Mouse (Mus musculus) bone marrow macrophage, adult 2 months (primary cell): ENCODE measurements around the gene Ssbp3. TPM values are rescaled to one million over a fixed set of nuclear protein-coding genes. Genes with fewer than 3 reads are reported as not detected.

ENCODE experiments used
- H3K27ac ChIP-seq: 2 replicates; pipeline ENCODE4 v1.5.1; 2012; ENCODE audit warnings: low read depth, low read length; ENCODE audit not compliant: insufficient read depth
- H3K4me1 ChIP-seq: 2 replicates; pipeline ENCODE4 v1.6.1; 2012; ENCODE audit warnings: low read length; ENCODE audit not compliant: control insufficient read depth, insufficient read depth
- H3K4me3 ChIP-seq: 2 replicates; pipeline ENCODE4 v1.5.1; 2012; ENCODE audit warnings: mild to moderate bottlenecking, low read length, moderate library complexity; ENCODE audit not compliant: insufficient read depth
- CTCF ChIP-seq: IDR thresholded peaks from 2 replicates; pipeline ENCODE4 v1.5.1; 2012; ENCODE audit warnings: low read depth, mild to moderate bottlenecking, low read length, moderate library complexity
- POLR2A ChIP-seq: IDR thresholded peaks from 2 replicates; pipeline ENCODE4 v1.6.1; 2012; ENCODE audit warnings: mild to moderate bottlenecking, low read depth, low read length, borderline replicate concordance
- polyA plus RNA-seq: library from polyadenylated mRNA; stranded (reverse); fragments of >200 nt; gene quantifications from 2 replicates; pipeline ENCODE4 v1.2.4, GENCODE M21; 2012; ENCODE audit not compliant: missing spikeins, insufficient read depth, insufficient read length

The Ssbp3 gene
- polyA plus RNA-seq = 34.8 and 39.3 TPM in 2 replicates

GRCm38 (mm10) chr4:106910201-106911172, at the start of gene Ssbp3:
Gene Ssbp3 (plus strand): TSS chr4:106910701.
- no peak; the same call in 1 of the 2 replicates for TF ChIP-seq CTCF
- peak within 1 kb of the TSS; percentile 85 for H3K27ac ChIP-seq
- peak within 1 kb of the TSS; percentile 84 for H3K4me3 ChIP-seq
- H3K4me1 ChIP-seq = peaks cover 27% of the 10 kb centered on the region

- Histone ChIP-seq H3K4me1 (peaks cover 19% of the 10 kb centered on the region), H3K27ac (no peak overlapping the region), H3K4me3 (no peak overlapping the region)
- TF ChIP-seq POLR2A (no peak), CTCF (no peak)
Observed at GRCm38 (mm10) chr4:106861871-106862270, 48.6 kb upstream of the Ssbp3 start.

DNA sequence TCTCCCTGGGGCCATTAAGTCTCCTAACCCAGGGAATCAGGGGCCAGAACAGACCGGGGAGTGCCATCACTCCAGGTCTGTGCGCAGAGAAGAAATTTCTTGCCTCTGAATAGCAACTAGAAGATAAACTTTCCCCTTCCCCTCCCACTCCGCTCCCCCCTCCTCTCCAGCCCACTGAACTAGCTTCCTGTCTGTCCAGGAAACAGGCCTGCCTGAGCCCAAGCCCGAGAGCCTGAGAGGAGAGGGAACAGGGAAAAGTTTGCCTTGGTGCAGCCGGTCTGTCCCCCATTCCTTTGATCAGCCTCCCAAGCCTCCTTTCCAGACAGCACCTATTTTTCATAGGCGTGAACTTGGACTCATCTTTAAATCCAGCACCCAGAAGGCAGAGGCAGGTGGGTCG, 48.2 kb upstream of the Ssbp3 start:
- Histone ChIP-seq H3K4me1 (peaks cover 19% of the 10 kb centered on the region), H3K4me3 (no peak overlapping the region), H3K27ac (no peak overlapping the region)
- no peak for TF ChIP-seq POLR2A

GRCm38 (mm10) chr4:106862767-106863370, 47.6 kb upstream of the Ssbp3 start:
- TF ChIP-seq CTCF (no peak), POLR2A (no peak)
- Histone ChIP-seq H3K27ac (no peak overlapping the region), H3K4me1 (peaks cover 19% of the 10 kb centered on the region), H3K4me3 (no peak overlapping the region)

DNA sequence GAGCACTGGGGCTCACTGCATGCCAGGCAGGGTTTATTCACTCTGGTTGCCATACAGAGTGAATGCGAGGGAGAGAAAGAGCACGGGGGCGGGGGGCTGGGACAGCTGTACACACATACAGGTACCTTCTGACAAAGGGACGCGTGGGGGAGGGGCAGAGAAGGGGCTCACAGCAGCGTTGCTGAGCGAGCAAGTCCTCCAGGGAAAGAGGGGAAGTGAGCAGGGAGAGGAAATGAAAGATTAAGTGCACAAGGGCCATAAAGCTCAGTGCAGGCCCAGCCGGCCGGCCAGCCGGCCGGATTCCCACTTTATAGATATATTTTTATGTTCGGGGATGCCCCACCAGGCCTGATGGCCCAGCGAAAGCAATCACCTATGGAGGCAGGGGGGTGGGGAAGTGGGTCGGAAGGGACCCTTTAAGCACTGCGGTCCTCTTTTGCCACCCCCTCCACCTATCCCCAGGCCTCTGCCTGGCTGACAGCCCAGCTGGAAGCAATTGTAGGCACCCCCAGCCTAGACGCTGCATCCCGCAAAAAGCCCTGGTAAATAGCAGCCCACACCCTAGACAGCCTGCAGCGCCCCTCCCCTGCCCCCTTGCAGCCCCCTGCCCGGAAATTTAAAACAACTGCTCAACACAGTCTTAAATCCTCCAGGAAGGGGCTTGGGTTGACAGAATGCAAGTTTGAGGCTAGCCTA, 44.9 kb upstream of the Ssbp3 start:
- H3K4me3 ChIP-seq = peak overlapping the region; percentile 7; the same call in 1 of the 2 replicates
- H3K27ac ChIP-seq = peak overlapping the region; percentile 84
- peaks cover 30% of the 10 kb centered on the region for H3K4me1 ChIP-seq
- TF ChIP-seq POLR2A (no peak), CTCF (no peak)

DNA sequence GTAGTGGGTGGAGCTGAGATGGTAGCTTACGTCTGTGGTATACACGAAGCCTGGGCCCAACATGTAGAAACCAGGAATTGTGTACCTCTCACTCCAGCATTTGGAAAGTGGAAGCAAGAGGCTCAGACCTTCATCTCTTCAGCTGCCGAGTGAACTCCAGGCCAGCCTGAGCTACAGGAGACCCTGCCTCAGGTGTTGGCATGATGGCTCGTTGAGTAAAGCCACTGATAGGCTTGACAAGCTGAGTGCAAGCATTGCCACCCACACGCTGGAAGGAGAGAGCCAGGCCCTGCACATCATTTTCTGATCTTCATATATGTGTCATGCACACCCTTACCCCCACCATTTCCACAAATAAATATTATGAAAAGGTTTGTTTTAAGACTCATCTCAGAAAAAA, 44.1 kb upstream of the Ssbp3 start:
- no peak for TF ChIP-seq POLR2A
- TF ChIP-seq CTCF = no peak
- Histone ChIP-seq H3K4me1 (peaks cover 30% of the 10 kb centered on the region), H3K4me3 (no peak overlapping the region)

DNA sequence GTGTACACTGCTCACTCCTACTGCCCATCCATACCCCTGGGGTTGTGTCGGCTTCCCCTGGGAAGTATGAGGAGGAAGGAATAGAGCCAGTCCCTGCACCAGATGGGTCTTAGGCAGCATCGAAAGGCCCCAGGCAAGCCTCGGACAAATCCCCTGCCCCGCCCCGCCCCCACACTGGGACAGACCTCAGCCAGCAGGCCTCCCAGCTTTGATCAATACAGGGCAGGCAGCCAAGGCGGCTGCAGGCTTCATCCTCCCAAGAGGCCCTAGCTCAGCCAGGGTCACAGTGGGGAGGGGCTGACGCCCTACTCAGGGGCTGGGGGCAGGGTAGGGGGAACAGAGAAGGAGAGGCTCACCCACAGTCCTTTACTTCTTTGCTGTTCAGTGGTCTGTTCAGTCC, 43.7 kb upstream of the Ssbp3 start:
- no peak overlapping the region for H3K27ac ChIP-seq
- no peak overlapping the region for H3K4me3 ChIP-seq
- TF ChIP-seq POLR2A (no peak), CTCF (no peak)
- H3K4me1 ChIP-seq = peaks cover 30% of the 10 kb centered on the region

More for the DNA sequence above, 44.1 kb upstream of the Ssbp3 start:
- H3K27ac ChIP-seq = no peak overlapping the region

- Histone ChIP-seq H3K4me1 (peaks cover 30% of the 10 kb centered on the region), H3K4me3 (no peak overlapping the region), H3K27ac (no peak overlapping the region)
- TF ChIP-seq CTCF = no peak
- TF ChIP-seq POLR2A = no peak
Observed at GRCm38 (mm10) chr4:106868737-106869438, 41.6 kb upstream of the Ssbp3 start.

- no peak overlapping the region for H3K4me3 ChIP-seq
Observed at GRCm38 (mm10) chr4:106869539-106869951, 41.0 kb upstream of the Ssbp3 start.

More at GRCm38 (mm10) chr4:106869539-106869951, 41.0 kb upstream of the Ssbp3 start:
- TF ChIP-seq POLR2A = no peak
- no peak for TF ChIP-seq CTCF
- Histone ChIP-seq H3K4me1 (peaks cover 28% of the 10 kb centered on the region), H3K27ac (no peak overlapping the region)
